Mouse (Mus musculus) liver, embryonic 14 days (tissue): ENCODE results near the gene Oprl1. TPM values are rescaled to one million over a fixed set of nuclear protein-coding genes. Genes with fewer than 3 reads are reported as not detected.

ENCODE experiments used
- polyA plus RNA-seq: library from polyadenylated mRNA; depleted of rRNA; stranded (reverse); fragments of >200 nt; gene quantifications from 2 replicates; pipeline ENCODE4 v1.2.3, GENCODE M21; 2012; rRNA removed

Oprl1 gene
- polyA plus RNA-seq, result 0.07 and 0.15 TPM in 2 replicates

GRCm38 (mm10) chr2:181714903-181715326 lies at the start of gene Oprl1:
Oprl1 (plus strand) TSS chr2:181715016.

GRCm38 (mm10) chr2:181671326-181671725 lies 43.5 kb upstream of the Oprl1 start, which contains the start of gene Sox18:
Sox18 (minus strand) TSS chr2:181671640.

GRCm38 (mm10) chr2:181679951-181680715 lies 34.7 kb upstream of the Oprl1 start, which contains the start of gene Tcea2:
Tcea2 (plus strand) TSS chr2:181680310.

GRCm38 (mm10) chr2:181693339-181694280 lies 21.2 kb upstream of the Oprl1 start, which contains the start of gene Rgs19:
Rgs19 (minus strand) TSS chr2:181693977.

GRCm38 (mm10) chr2:181698241-181698640 lies 16.6 kb upstream of the Oprl1 start, which contains the start of gene Lkaaear1:
Lkaaear1 (minus strand) TSS chr2:181698442.

GRCm38 (mm10) chr2:181763006-181763830 lies 48.4 kb downstream of the Oprl1 start, which contains the start of gene Myt1:
Myt1 (plus strand) TSS chr2:181763332.

Other genes starting within 250 kb of the Oprl1 start
- gene Abhd16b, start 221.8 kb upstream of the Oprl1 start, polyA plus RNA-seq, result not detected in 2 replicates
- gene Tpd52l2, start 217.9 kb upstream of the Oprl1 start, polyA plus RNA-seq, result 37.2 and 38.2 TPM in 2 replicates
- gene Dnajc5, start 194.5 kb upstream of the Oprl1 start, polyA plus RNA-seq, result 12.5 and 16.1 TPM in 2 replicates
- 30.4 and 33.8 TPM in 2 replicates for gene Uckl1, start 130.1 kb upstream of the Oprl1 start, polyA plus RNA-seq
- 16.7 and 17.2 TPM in 2 replicates for gene Prpf6, start 123.1 kb upstream of the Oprl1 start, polyA plus RNA-seq
- gene Zfp512b, start 122.2 kb upstream of the Oprl1 start, polyA plus RNA-seq, result 9.4 and 10.4 TPM in 2 replicates
- gene Samd10, start 115.8 kb upstream of the Oprl1 start, polyA plus RNA-seq, result 1.3 and 1.4 TPM in 2 replicates
- not detected in 2 replicates for gene Gm29797, start 58.0 kb upstream of the Oprl1 start, polyA plus RNA-seq
- 3.7 and 5.7 TPM in 2 replicates for gene Sox18, start 43.4 kb upstream of the Oprl1 start, polyA plus RNA-seq
- 3.2 and 3.4 TPM in 2 replicates for gene Tcea2, start 34.7 kb upstream of the Oprl1 start, polyA plus RNA-seq
- gene Rgs19, start 21.0 kb upstream of the Oprl1 start, polyA plus RNA-seq, result 17.2 and 17.9 TPM in 2 replicates
- gene Lkaaear1, start 16.6 kb upstream of the Oprl1 start, polyA plus RNA-seq, result not detected in 2 replicates
- 0.01 and 0.02 TPM in 2 replicates for gene Myt1, start 48.3 kb downstream of the Oprl1 start, polyA plus RNA-seq
- 9.6 and 10.7 TPM in 2 replicates for gene Pcmtd2, start 122.8 kb downstream of the Oprl1 start, polyA plus RNA-seq
- gene Polr3k, start 149.3 kb downstream of the Oprl1 start, polyA plus RNA-seq, result 14.3 and 15.8 TPM in 2 replicates